Mouse (Mus musculus) midbrain, embryonic 12.5 days (tissue): ENCODE data around the gene Cyb561d1. TPM values are rescaled to one million over a fixed set of nuclear protein-coding genes. Genes with fewer than 3 reads are reported as not detected.
A peak's percentile ranks its signal among the peaks of the same experiment; 100 is the strongest.

Experiments used
- ATAC-seq: fragments of 200-750 bp; cut with Nextera tagmentation; 2 replicates; pipeline ENCODE4 v1.8.0; 2017; ENCODE audit warnings: low read depth, moderate TSS enrichment, moderate library complexity; ENCODE audit not compliant: low FRiP score
- H3K27ac ChIP-seq: fragments of 300-500 bp; sonication (generic); replicated peaks from 2 replicates; pipeline ENCODE4 v1.5.1; 2016; ENCODE audit warnings: mild to moderate bottlenecking
- H3K27me3 ChIP-seq: fragments of 300-500 bp; sonication (generic); 2 replicates; pipeline ENCODE4 v1.6.1; 2016; ENCODE audit warnings: mild to moderate bottlenecking
- H3K36me3 ChIP-seq: fragments of 300-500 bp; sonication (generic); 2 replicates; pipeline ENCODE4 v1.6.1; 2016
- H3K4me1 ChIP-seq: fragments of 300-500 bp; sonication (generic); 2 replicates; pipeline ENCODE4 v1.6.1; 2016
- H3K4me2 ChIP-seq: fragments of 300-500 bp; sonication (generic); replicated peaks from 2 replicates; pipeline ENCODE4 v1.6.1; 2016; ENCODE audit warnings: mild to moderate bottlenecking, moderate library complexity
- H3K4me3 ChIP-seq: fragments of 300-500 bp; sonication (generic); 2 replicates; pipeline ENCODE4 v1.5.1; 2016; ENCODE audit warnings: mild to moderate bottlenecking
- H3K9ac ChIP-seq: fragments of 300-500 bp; sonication (generic); replicated peaks from 2 replicates; pipeline ENCODE4 v1.6.1; 2016; ENCODE audit warnings: mild to moderate bottlenecking, moderate library complexity
- H3K9me3 ChIP-seq: fragments of 300-500 bp; sonication (generic); 2 replicates; pipeline ENCODE4 v1.6.1; 2016; ENCODE audit warnings: mild to moderate bottlenecking
- WGBS: fragments of 180-500 bp; shearing (Covaris S2); methylation state at CpG from one replicate; pipeline ENCODE4 v1.1.7; 2016; 5-methylcytosine and 5-hydroxymethylcytosine counted together
- polyA plus RNA-seq: library from polyadenylated mRNA; unstranded; fragments of >200 nt; fragmentation: Nextera tagmentation; extraction: Ambion mirVana; gene quantifications from 2 replicates; pipeline ENCODE4 v1.2.1, GENCODE M21; 2016

Gene Cyb561d1
- polyA plus RNA-seq, 1 experiment from 2014 or later = 5.6 TPM

GRCm38 (mm10) chr3:108164091-108164490, 36.9 kb downstream of the Cyb561d1 start:
- H3K36me3 ChIP-seq = no peaks in the 10 kb centered on the region
- no peaks in the 10 kb centered on the region; the same call in 1 of the 2 replicates for H3K27me3 ChIP-seq
- no peak overlapping the region for H3K27ac ChIP-seq
- no peaks in the 10 kb centered on the region for H3K9me3 ChIP-seq
- H3K4me1 ChIP-seq = peaks cover 44% of the 10 kb centered on the region
- no peak overlapping the region for H3K4me2 ChIP-seq
- no peak for ATAC-seq
- 62% methylated on average over 5 of the region's 5 CpGs for WGBS
- H3K4me3 ChIP-seq = no peak overlapping the region
- no peak overlapping the region for H3K9ac ChIP-seq

DNA sequence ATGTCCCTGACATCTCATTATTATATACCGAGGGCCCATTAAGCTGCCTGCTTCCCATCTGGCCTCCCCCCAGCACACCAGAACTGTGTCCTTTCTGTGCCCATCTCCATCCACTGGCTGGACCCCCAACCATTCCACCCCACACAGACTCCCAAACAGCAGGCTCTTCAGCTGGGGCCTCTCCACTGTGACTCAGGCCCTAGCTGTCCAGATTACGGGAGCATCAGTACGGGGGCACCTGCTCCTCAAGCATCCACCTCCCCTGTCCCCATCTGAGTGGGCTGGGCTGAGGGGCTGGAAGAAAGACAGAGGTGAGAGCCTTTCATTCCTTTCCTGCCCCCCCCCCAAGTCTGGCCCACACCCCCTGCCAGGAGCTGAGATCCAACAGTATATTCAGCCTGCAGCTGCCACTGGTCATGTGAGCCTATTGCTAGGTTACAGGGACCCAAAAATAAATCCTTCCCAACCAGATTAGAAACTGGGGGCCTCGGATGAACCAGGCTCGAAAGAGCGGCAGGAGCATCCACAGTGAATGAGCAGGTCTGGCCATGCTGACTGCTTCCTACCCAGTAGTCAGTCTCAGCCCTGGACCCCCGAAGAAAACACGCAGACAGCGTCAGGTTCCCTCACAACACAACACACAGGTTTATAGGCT, 42.5 kb downstream of the Cyb561d1 start:
- H3K36me3 ChIP-seq = no peaks in the 10 kb centered on the region

DNA sequence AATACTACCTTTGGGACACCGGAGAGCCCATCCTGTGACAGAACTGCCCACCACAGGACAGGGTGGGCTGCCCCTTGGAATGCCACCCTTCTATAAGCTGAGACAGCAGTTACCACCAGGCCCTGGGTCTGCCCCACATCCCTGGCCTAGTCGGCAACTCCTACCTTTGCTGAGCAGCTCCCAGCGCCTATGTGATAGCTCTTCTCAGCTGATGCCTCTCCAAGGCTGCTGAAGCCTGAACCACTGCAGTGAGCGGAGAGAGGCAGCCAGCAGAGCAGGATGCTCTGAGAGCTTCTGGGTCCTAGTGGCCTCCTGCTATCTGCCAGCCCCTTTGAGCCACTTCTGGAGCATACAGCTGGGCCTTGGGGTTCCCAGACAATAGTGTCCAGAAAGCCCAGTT, 46.4 kb downstream of the Cyb561d1 start, which contains the start of gene Gpr61:
TSS of gene Gpr61 (minus strand) at position 227 of the 400 bp plus-strand sequence.
- Histone ChIP-seq H3K36me3 (no peaks in the 10 kb centered on the region), H3K9me3 (no peaks in the 10 kb centered on the region), H3K27ac (no peak within 1 kb of the TSS), H3K4me3 (peak within 1 kb of the TSS; percentile 13), H3K27me3 (no peaks in the 10 kb centered on the region), H3K4me1 (peaks cover 21% of the 10 kb centered on the region), H3K4me2 (peak within 1 kb of the TSS; percentile 24; the same call in 1 of the 2 replicates), H3K9ac (0 out of 2 replicates have a peak within 1 kb of the TSS, but pooled peaks have one; percentile 11)
- WGBS = 52% methylated on average over 4 of the region's 4 CpGs
- ATAC-seq = no peak

More for the DNA sequence above, 42.5 kb downstream of the Cyb561d1 start:
- Histone ChIP-seq H3K4me1 (peaks cover 21% of the 10 kb centered on the region), H3K27ac (peak overlapping the region; percentile 55), H3K27me3 (no peaks in the 10 kb centered on the region), H3K9me3 (no peaks in the 10 kb centered on the region), H3K9ac (peak overlapping the region; percentile 28), H3K4me3 (no peak overlapping the region), H3K4me2 (no peak overlapping the region)
- peak; percentile 68 for ATAC-seq
- WGBS = 45% methylated on average over 9 of the region's 9 CpGs

DNA sequence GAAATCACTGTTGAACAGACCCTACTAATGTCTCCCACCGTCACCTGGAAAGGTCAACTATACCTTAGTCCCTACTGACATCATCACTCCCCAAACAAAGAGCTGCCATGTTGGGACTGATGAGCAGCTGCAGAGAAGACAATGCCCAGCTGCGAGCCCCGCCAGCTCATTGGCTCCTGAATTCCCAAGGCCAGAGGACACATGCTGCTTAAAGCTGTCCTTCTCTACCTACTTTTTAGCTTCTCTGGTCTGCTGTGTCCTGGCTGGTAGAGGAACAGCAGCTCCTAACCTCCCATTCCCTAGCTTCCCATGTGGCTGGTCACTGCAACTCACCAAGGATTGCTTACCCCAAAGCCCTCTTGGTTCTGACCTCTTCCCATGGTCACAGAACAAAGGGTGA, 48.7 kb downstream of the Cyb561d1 start:
- H3K27me3 ChIP-seq = no peaks in the 10 kb centered on the region
- H3K9me3 ChIP-seq = no peaks in the 10 kb centered on the region
- H3K4me1 ChIP-seq = peaks cover 7% of the 10 kb centered on the region; the same call in 1 of the 2 replicates
- 83% methylated on average over 3 of the region's 3 CpGs for WGBS
- H3K4me2 ChIP-seq = no peak overlapping the region
- ATAC-seq = no peak
- no peaks in the 10 kb centered on the region for H3K36me3 ChIP-seq
- H3K27ac ChIP-seq = no peak overlapping the region
- H3K4me3 ChIP-seq = no peak overlapping the region
- no peak overlapping the region for H3K9ac ChIP-seq

DNA sequence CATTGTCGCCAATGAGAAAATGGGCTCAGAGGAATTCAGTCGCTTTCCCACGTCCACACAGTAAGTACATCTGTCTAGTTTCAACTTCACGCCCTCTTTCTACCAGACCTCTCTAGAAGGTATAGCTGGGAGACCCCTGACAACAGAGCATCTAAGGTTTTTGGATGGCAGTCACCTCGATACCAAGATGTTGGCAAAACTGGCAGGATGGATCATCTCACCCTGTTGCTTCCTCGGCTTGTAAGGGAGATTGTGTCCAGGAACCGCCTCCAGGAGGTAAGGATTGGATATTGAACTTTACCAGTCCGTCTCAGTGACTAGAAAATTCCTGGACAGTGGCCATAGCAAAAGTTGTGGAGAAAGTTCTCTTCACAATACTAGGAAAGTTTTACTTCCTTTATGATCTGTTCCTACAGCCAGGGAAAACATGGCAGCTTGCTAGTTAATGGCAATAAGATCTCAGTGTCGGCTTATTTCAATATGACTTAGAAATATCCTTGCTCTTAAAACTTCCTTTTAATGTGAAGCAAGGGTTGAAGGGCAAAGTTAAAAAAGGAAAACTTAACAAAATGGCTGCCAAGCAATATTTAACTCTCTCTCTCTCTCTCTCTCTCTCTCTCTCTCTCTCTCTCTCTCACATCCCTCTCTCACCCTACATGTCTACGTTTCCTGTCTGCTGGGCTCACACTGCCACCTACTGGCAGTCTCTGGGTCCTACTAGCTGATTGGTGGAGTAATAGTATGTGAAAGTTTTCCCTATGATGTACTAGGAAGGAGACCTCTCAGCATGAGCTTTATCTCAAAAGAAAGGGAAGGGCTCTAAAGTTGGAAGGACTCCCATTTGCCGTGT, 53.4 kb downstream of the Cyb561d1 start:
- no peak overlapping the region for H3K9ac ChIP-seq
- H3K36me3 ChIP-seq = no peaks in the 10 kb centered on the region
- no peaks in the 10 kb centered on the region for H3K9me3 ChIP-seq
- H3K27me3 ChIP-seq = no peaks in the 10 kb centered on the region
- H3K4me2 ChIP-seq = no peak overlapping the region
- H3K4me3 ChIP-seq = no peak overlapping the region
- 68% methylated on average over 11 of the region's 11 CpGs for WGBS
- peaks cover 15% of the 10 kb centered on the region for H3K4me1 ChIP-seq
- H3K27ac ChIP-seq = no peak overlapping the region
- peak; percentile 62; the same call in 1 of the 2 replicates for ATAC-seq

- WGBS = 63% methylated on average over 5 of the region's 5 CpGs
Measured at GRCm38 (mm10) chr3:108146671-108147070, 54.3 kb downstream of the Cyb561d1 start.

More at GRCm38 (mm10) chr3:108146671-108147070, 54.3 kb downstream of the Cyb561d1 start:
- Histone ChIP-seq H3K9ac (peak overlapping the region; percentile 79; the same call in 1 of the 2 replicates), H3K36me3 (no peaks in the 10 kb centered on the region), H3K9me3 (no peaks in the 10 kb centered on the region), H3K4me3 (peak overlapping the region; percentile 61), H3K4me1 (peaks cover 15% of the 10 kb centered on the region), H3K27me3 (no peaks in the 10 kb centered on the region), H3K4me2 (peak overlapping the region; percentile 88), H3K27ac (no peak overlapping the region)
- ATAC-seq = no peak

Other genes with a start within 250 kb of the Cyb561d1 start
- not detected in 2 replicates for gene Gstm3, start 231.9 kb downstream of the Cyb561d1 start, polyA plus RNA-seq
- gene Gstm2, start 214.8 kb downstream of the Cyb561d1 start, polyA plus RNA-seq = 10.5 and 15.6 TPM in 2 replicates
- gene Gstm1, start 183.2 kb downstream of the Cyb561d1 start, polyA plus RNA-seq = 22.5 and 25.5 TPM in 2 replicates
- 12.6 and 13.5 TPM in 2 replicates for gene Gstm4, start 156.3 kb downstream of the Cyb561d1 start, polyA plus RNA-seq
- 50.7 and 51.5 TPM in 2 replicates for gene Ampd2, start 114.6 kb downstream of the Cyb561d1 start, polyA plus RNA-seq
- gene Gnat2, start 108.4 kb downstream of the Cyb561d1 start, polyA plus RNA-seq = 0.41 and 0.50 TPM in 2 replicates
- 189 and 199 TPM in 2 replicates for gene Gnai3, start 55.1 kb downstream of the Cyb561d1 start, polyA plus RNA-seq
- 0.80 and 1.0 TPM in 2 replicates for gene Gpr61, start 46.3 kb downstream of the Cyb561d1 start, polyA plus RNA-seq
- 7.5 and 9.3 TPM in 2 replicates for gene Amigo1, start 14.9 kb downstream of the Cyb561d1 start, polyA plus RNA-seq
- gene Atxn7l2, start 9.7 kb upstream of the Cyb561d1 start, polyA plus RNA-seq = 28.9 and 29.8 TPM in 2 replicates
- 1.3 and 2.0 TPM in 2 replicates for gene Sypl2, start 25.4 kb upstream of the Cyb561d1 start, polyA plus RNA-seq
- 220 and 232 TPM in 2 replicates for gene Psma5, start 55.7 kb upstream of the Cyb561d1 start, polyA plus RNA-seq
- 31.2 and 38.5 TPM in 2 replicates for gene Sort1, start 82.9 kb upstream of the Cyb561d1 start, polyA plus RNA-seq
- not detected in 2 replicates for gene Mybphl, start 163.7 kb upstream of the Cyb561d1 start, polyA plus RNA-seq
- gene Psrc1, start 182.6 kb upstream of the Cyb561d1 start, polyA plus RNA-seq = 60.6 and 61.9 TPM in 2 replicates
- gene Celsr2, start 214.3 kb upstream of the Cyb561d1 start, polyA plus RNA-seq = 73.3 and 78.2 TPM in 2 replicates
- 184 and 192 TPM in 2 replicates for gene Sars, start 244.0 kb upstream of the Cyb561d1 start, polyA plus RNA-seq